Mouse (Mus musculus): ENCODE results near the gene Hist2h2aa2.

DNA sequence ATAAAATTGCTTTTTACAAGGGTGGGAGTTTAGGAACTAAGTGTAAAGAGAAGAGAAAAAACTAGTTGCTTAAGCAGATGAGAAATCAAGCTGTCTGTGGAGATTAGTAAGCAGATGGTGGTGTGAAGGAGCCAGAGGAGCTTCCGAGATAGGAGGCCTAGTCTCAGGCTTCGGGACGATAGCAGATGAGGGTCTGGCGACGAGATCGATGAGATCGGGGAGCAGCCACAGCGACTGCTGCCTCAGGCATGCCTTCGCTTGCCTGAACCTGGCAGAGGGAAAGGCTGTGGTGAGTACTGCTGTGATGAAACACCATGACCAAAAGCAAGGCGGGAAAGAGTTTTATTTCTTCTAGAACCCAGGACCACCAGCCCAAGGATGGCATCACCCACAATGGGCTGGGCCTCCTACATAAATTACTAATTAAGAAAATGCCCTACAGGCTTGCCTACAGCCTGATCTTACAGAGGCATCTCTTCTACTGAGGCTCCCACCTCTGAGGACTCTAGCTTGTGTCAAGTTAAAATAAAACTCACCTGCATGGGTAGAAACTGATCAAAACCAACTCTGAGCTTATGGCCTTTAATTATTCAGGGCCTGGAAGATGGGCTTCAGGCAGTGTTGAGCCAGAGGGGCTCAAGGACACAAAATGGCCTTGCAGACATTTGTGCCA, 14.7 kb upstream of the Hist2h2aa2 start:
- TF ChIP-seq CTCF (IDR thresholded peaks at IDR 0.05; ENCODE audit: insufficient read depth, low read depth, low read length) (no peak), POLR2A (IDR thresholded peaks at IDR 0.05; ENCODE audit: insufficient read depth, low read depth, low read length) (no peak)
